Mouse (Mus musculus) mouse embryonic stem cell (cell line): ENCODE measurements around the gene Lrrc41.

Experiments
- in situ Hi-C, 2 experiments: fragments of 300-500 bp; cut with MboI; formaldehyde crosslinking; loops; 1 replicate in 1 of 2; 3 replicates in 1 of 2; pipeline ENCODE4 v1.14.3; 2019 to 2020; ENCODE audit warnings: low sequenced_read_pairs in 2 of 2, low pct_unique_long_range_greater_than_20kb in 1 of 2, mixed read lengths in 1 of 2; ENCODE audit not compliant: unreplicated experiment in 1 of 2

Lrrc41 gene

DNA sequence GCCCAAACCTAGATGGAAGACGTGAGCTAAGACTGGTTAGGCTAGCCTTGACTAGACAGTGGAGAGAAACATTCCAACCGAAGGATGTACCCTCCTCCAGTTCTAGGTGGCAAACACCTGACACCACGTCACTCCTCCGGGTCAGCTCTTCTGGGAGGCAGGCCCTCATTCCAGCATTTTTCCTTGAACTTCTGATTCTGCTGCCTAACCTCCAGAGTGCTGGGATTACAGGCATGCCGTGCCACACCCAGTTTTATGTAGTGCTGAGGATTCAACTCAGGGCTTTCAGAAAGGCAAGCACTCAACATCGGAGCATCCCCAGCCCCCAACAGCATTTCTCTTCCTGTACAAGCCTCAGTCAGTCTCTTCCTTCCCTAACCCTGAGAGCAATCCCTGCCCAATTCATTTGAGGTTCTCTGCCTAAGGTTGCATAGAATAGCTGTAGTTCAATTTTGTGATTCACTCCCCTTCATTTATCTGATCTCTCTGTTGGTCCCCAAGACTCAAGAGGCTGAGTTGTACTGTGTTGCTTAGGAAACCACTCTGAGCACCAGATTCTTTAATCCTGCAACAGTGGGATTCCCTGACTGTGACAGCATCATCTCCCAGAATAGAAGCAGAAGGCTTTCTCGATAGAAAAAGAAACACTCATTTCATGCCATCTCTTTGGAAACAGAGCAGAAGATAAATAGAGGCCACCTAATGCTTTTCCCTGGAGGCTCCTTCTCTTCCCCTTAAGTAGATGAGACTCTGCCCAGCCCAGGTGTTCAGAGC is 65.9 kb downstream of the Lrrc41 start:
- in situ Hi-C loops = no loop called here

- in situ Hi-C loops = no loop called here
These were observed 66.7 kb downstream of the Lrrc41 start for GRCm38 (mm10) chr4:116141736-116142135.

DNA sequence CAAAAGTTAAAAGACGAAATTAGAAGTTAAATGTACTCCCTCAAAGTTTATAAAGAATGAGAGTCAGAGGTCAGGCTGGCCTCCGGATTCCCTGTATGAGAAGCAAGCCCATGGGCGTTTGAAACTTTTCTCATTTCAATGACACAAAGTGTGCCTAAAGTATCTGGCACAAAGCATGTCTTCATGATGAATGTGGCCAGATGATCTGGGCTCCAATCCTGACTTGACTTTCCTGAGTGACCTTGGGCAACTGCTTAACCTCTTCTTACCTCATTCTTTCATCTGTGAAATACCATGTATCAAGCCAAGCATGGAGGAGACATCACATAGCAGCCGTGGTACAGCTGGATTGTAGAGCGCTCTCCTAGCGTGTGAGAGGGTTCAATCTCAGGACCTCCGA is 67.2 kb downstream of the Lrrc41 start:
- in situ Hi-C loops = no loop called here

- in situ Hi-C loops = no loop called here
These were observed 68.3 kb downstream of the Lrrc41 start for GRCm38 (mm10) chr4:116143317-116143811.

DNA sequence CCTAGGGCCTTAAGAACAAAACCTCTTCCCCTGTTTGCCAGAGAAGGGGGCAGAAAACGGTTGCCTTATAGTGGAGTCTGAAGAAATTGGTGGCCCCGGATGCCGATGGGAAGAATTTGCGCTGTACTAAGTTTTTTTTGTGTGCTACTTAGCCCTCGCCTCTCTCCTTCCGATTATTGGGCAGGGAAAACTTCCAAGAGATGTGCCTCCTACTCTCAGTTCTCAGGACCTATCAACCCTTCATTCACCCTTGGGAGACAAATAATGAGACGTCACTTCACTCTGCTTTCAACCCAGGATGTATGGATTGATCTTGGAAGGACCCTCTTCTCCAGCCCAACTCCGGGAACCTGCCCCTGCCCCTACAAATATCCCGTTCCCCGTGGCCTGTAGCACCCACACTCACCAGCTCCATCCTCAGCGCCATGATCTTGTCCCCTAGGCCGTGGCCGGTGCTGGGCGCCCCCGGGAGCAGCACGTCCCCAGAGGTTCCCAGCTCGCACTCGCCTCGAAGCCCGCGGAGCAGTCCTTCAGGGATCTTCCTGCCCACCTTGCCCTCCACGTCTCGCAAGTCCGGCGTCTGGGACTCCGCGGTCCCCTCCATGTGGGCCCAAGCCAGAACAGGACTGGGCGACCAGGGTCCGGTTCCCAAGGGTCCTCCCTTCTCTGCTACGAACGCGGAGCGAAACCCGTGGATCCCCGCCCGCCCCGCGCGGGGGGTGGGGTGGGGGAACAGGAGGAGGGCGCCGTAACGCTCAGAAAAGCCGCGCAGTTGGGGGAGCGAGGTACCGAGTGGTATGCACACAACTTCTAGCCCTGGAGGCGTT is 69.0 kb downstream of the Lrrc41 start:
- in situ Hi-C loops = no loop called here
